8 mouse cellular contexts compared by ENCODE assay signal in genomic region chr11:102096446-102096845, GRCm38 (mm10). TPM values are rescaled to one million over a fixed set of nuclear protein-coding genes. Genes with fewer than 3 reads are reported as not detected.
DNase-seq lines count a peak whose midpoint lies in the region; ATAC-seq and TF ChIP-seq lines count a peak whose summit lies in the region.

No protein-coding gene starts in this region.

- no peaks in the 10 kb centered on the region for H3K4me1 ChIP-seq in kidney, postnatal 0 days (replicated peaks; ENCODE audit: insufficient read depth, low read length)
- H3K4me1 ChIP-seq in kidney, adult 2 months (ENCODE audit: control insufficient read depth, insufficient read depth, low read length), result no peaks in the 10 kb centered on the region
- H3K4me1 ChIP-seq in forebrain, embryonic 10.5 days, result peaks cover 20% of the 10 kb centered on the region
- H3K4me1 ChIP-seq in limb, embryonic 11.5 days (ENCODE audit: control insufficient read depth, insufficient read depth, low read length), result peaks cover 9% of the 10 kb centered on the region
- 0 out of 2 replicates have a peak, but pooled peaks cover 10% of the 10 kb centered on the region for H3K4me1 ChIP-seq in neural tube, embryonic 12.5 days

- no peaks in the 10 kb centered on the region for H3K9me3 ChIP-seq in kidney, postnatal 0 days (replicated peaks; ENCODE audit: low read length)
- H3K9me3 ChIP-seq in forebrain, embryonic 10.5 days, result no peaks in the 10 kb centered on the region
- H3K9me3 ChIP-seq in limb, embryonic 11.5 days (ENCODE audit: control insufficient read depth, low read length), result no peaks in the 10 kb centered on the region
- H3K9me3 ChIP-seq in neural tube, embryonic 12.5 days, result no peaks in the 10 kb centered on the region

- no peaks in the 10 kb centered on the region for H3K27me3 ChIP-seq in kidney, postnatal 0 days (ENCODE audit: insufficient read depth, low read length)
- H3K27me3 ChIP-seq in kidney, adult 2 months (replicated peaks; ENCODE audit: control insufficient read depth, insufficient read depth, low read length), result no peaks in the 10 kb centered on the region
- H3K27me3 ChIP-seq in forebrain, embryonic 10.5 days (ENCODE audit: poor library complexity, severe bottlenecking), result peaks cover 55% of the 10 kb centered on the region
- H3K27me3 ChIP-seq in limb, embryonic 11.5 days (ENCODE audit: control insufficient read depth, insufficient read depth, low read length), result 0 out of 2 replicates have a peak, but pooled peaks cover 3% of the 10 kb centered on the region
- H3K27me3 ChIP-seq in neural tube, embryonic 12.5 days (replicated peaks), result peaks cover 16% of the 10 kb centered on the region

- no peak overlapping the region for H3K4me3 ChIP-seq in kidney, postnatal 0 days (replicated peaks; ENCODE audit: low read depth, low read length)
- H3K4me3 ChIP-seq in kidney, adult 2 months (ENCODE audit: insufficient read depth, low read depth, low read length), result no peak overlapping the region
- H3K4me3 ChIP-seq in forebrain, embryonic 10.5 days, result peak overlapping the region; percentile 47
- no peak overlapping the region for H3K4me3 ChIP-seq in limb, embryonic 11.5 days (ENCODE audit: low read depth, low read length)
- H3K4me3 ChIP-seq in neural tube, embryonic 12.5 days, result no peak overlapping the region

- no peak for DNase-seq in kidney, postnatal 0 days (ENCODE audit: low spot score)
- DNase-seq in kidney, adult 2 months, result no peak
- no peak for DNase-seq in forebrain, embryonic 10.5 days (ENCODE audit: extremely low spot score, low spot score)
- DNase-seq in limb, embryonic 11.5 days (ENCODE audit: low spot score), result no peak
- no peak for DNase-seq in left cerebral cortex, adult 18-20 months (ENCODE audit: low spot score in 2 of 2)
- DNase-seq in cerebellum, adult 9-11 months, result no peak
- DNase-seq in layer of hippocampus, postnatal 10 days (ENCODE audit: low spot score in 2 of 2), result no peak

- TF ChIP-seq POLR2A in kidney, adult 2 months (IDR thresholded peaks at IDR 0.05; ENCODE audit: low read depth, low read length), result no peak

- H3K36me3 ChIP-seq in kidney, postnatal 0 days (ENCODE audit: insufficient read depth, low read length), result no peaks in the 10 kb centered on the region
- H3K36me3 ChIP-seq in kidney, adult 2 months (ENCODE audit: control insufficient read depth, insufficient read depth, low read length), result no peaks in the 10 kb centered on the region
- no peaks in the 10 kb centered on the region for H3K36me3 ChIP-seq in forebrain, embryonic 10.5 days (replicated peaks)
- H3K36me3 ChIP-seq in limb, embryonic 11.5 days (ENCODE audit: control insufficient read depth, insufficient read depth, low read length), result no peaks in the 10 kb centered on the region
- H3K36me3 ChIP-seq in neural tube, embryonic 12.5 days, result no peaks in the 10 kb centered on the region

- no peak overlapping the region for H3K27ac ChIP-seq in kidney, postnatal 0 days
- H3K27ac ChIP-seq in kidney, adult 2 months (ENCODE audit: insufficient read depth, low read depth, low read length), result no peak overlapping the region
- peak overlapping the region; percentile 79 for H3K27ac ChIP-seq in forebrain, embryonic 10.5 days
- no peak overlapping the region for H3K27ac ChIP-seq in limb, embryonic 11.5 days (replicated peaks; ENCODE audit: low read depth, low read length)
- no peak overlapping the region for H3K27ac ChIP-seq in neural tube, embryonic 12.5 days

- H3K9ac ChIP-seq in kidney, postnatal 0 days (ENCODE audit: low read depth, low read length), result no peak overlapping the region
- H3K9ac ChIP-seq in limb, embryonic 11.5 days (ENCODE audit: low read length), result no peak overlapping the region; the same call in 1 of the 2 replicates
- H3K9ac ChIP-seq in neural tube, embryonic 12.5 days, result no peak overlapping the region

- ATAC-seq in kidney, postnatal 0 days (replicated peaks; ENCODE audit: low FRiP score, low read depth), result no peak
- ATAC-seq in limb, embryonic 11.5 days (ENCODE audit: insufficient number of reproducible peaks, low FRiP score, low TSS enrichment, low read depth), result 0 out of 2 replicates have a peak, but pooled peaks have one; percentile 14
- ATAC-seq in neural tube, embryonic 12.5 days (ENCODE audit: low FRiP score, low read depth), result no peak; the same call in 1 of the 2 replicates

- TF ChIP-seq CTCF in kidney, postnatal 0 days (IDR thresholded peaks at IDR 0.05; ENCODE audit: low read depth), result no peak
- TF ChIP-seq CTCF in kidney, adult 2 months (conservative IDR thresholded peaks at IDR 0.05; ENCODE audit: insufficient read depth, insufficient read length, low read depth, low read length), result no peak

- H3K4me2 ChIP-seq in kidney, postnatal 0 days (ENCODE audit: low read length), result peak overlapping the region; percentile 32
- H3K4me2 ChIP-seq in limb, embryonic 11.5 days (ENCODE audit: low read depth, severe bottlenecking), result peak overlapping the region; percentile 39
- H3K4me2 ChIP-seq in neural tube, embryonic 12.5 days (replicated peaks), result peak overlapping the region; percentile 48

- 75% methylated on average over 5 of the region's 5 CpGs for WGBS in kidney, postnatal 0 days
- 76% methylated on average over 5 of the region's 5 CpGs for WGBS in kidney, adult 2 months
- WGBS in forebrain, embryonic 10.5 days, result 77% methylated on average over 5 of the region's 5 CpGs
- 73% methylated on average over 5 of the region's 5 CpGs for WGBS in limb, embryonic 11.5 days
- WGBS in neural tube, embryonic 12.5 days, result 81% methylated on average over 5 of the region's 5 CpGs

RNA-seq across cellular contexts. Expression of gene Ppy, which starts 4.7 kb away (rescaled TPM):
- not detected in 2 replicates for polyA plus RNA-seq in kidney, postnatal 0 days (2015; fragmentation: Nextera tagmentation; extraction: Ambion mirVana)
- not detected in 2 replicates for polyA plus RNA-seq in kidney, adult 2 months (2012; rRNA removed)
- not detected in 2 replicates for polyA plus RNA-seq in forebrain, embryonic 10.5 days (2016; fragmentation: Nextera tagmentation; extraction: Ambion mirVana)
- polyA plus RNA-seq in limb, embryonic 11.5 days (2014; fragmentation: Nextera tagmentation; extraction: Ambion mirVana), result not detected in 2 replicates
- polyA plus RNA-seq in neural tube, embryonic 12.5 days (2016; fragmentation: Nextera tagmentation; extraction: Ambion mirVana), result not detected in 2 replicates
- not detected for total RNA-seq in left cerebral cortex, adult 18-20 months (2021)
- not detected for total RNA-seq in layer of hippocampus, postnatal 10 days (2021)

RNA-seq across cellular contexts. Expression of gene Mpp2, which starts 8.1 kb away (rescaled TPM):
- 8.8 and 9.3 TPM in 2 replicates for polyA plus RNA-seq in kidney, postnatal 0 days (2015; fragmentation: Nextera tagmentation; extraction: Ambion mirVana)
- 4.9 and 5.9 TPM in 2 replicates for polyA plus RNA-seq in kidney, adult 2 months (2012; rRNA removed)
- 15.7 and 16.2 TPM in 2 replicates for polyA plus RNA-seq in forebrain, embryonic 10.5 days (2016; fragmentation: Nextera tagmentation; extraction: Ambion mirVana)
- polyA plus RNA-seq in limb, embryonic 11.5 days (2014; fragmentation: Nextera tagmentation; extraction: Ambion mirVana), result 9.1 and 10.7 TPM in 2 replicates
- polyA plus RNA-seq in neural tube, embryonic 12.5 days (2016; fragmentation: Nextera tagmentation; extraction: Ambion mirVana), result 23.9 and 25.4 TPM in 2 replicates
- total RNA-seq in left cerebral cortex, adult 18-20 months (2021), result 100 to 1,000 TPM; 128 to 158 TPM
- total RNA-seq in layer of hippocampus, postnatal 10 days (2021), result 100 to 1,000 TPM; 103 to 110 TPM

RNA-seq across cellular contexts. Expression of gene Pyy, which starts 11.2 kb away (rescaled TPM):
- polyA plus RNA-seq in kidney, postnatal 0 days (2015; fragmentation: Nextera tagmentation; extraction: Ambion mirVana), result not detected in 2 replicates
- not detected in 2 replicates for polyA plus RNA-seq in kidney, adult 2 months (2012; rRNA removed)
- polyA plus RNA-seq in forebrain, embryonic 10.5 days (2016; fragmentation: Nextera tagmentation; extraction: Ambion mirVana), result not detected in 2 replicates
- not detected in 2 replicates for polyA plus RNA-seq in limb, embryonic 11.5 days (2014; fragmentation: Nextera tagmentation; extraction: Ambion mirVana)
- 1.1 TPM in 1 of 2 replicates, not detected in the other for polyA plus RNA-seq in neural tube, embryonic 12.5 days (2016; fragmentation: Nextera tagmentation; extraction: Ambion mirVana)
- total RNA-seq in left cerebral cortex, adult 18-20 months (2021), result not detected
- total RNA-seq in layer of hippocampus, postnatal 10 days (2021), result not detected

RNA-seq across cellular contexts. Expression of gene Nags, which starts 48.9 kb away (rescaled TPM):
- polyA plus RNA-seq in kidney, postnatal 0 days (2015; fragmentation: Nextera tagmentation; extraction: Ambion mirVana), result not detected in 2 replicates
- 0.23 and 0.39 TPM in 2 replicates for polyA plus RNA-seq in kidney, adult 2 months (2012; rRNA removed)
- polyA plus RNA-seq in forebrain, embryonic 10.5 days (2016; fragmentation: Nextera tagmentation; extraction: Ambion mirVana), result not detected in 2 replicates
- 0.08 and 0.13 TPM in 2 replicates for polyA plus RNA-seq in limb, embryonic 11.5 days (2014; fragmentation: Nextera tagmentation; extraction: Ambion mirVana)
- not detected in 2 replicates for polyA plus RNA-seq in neural tube, embryonic 12.5 days (2016; fragmentation: Nextera tagmentation; extraction: Ambion mirVana)
- total RNA-seq in left cerebral cortex, adult 18-20 months (2021), result not detected
- total RNA-seq in layer of hippocampus, postnatal 10 days (2021), result not detected

RNA-seq across cellular contexts. Expression of gene Cd300lg, which starts 55.1 kb away (rescaled TPM):
- polyA plus RNA-seq in kidney, postnatal 0 days (2015; fragmentation: Nextera tagmentation; extraction: Ambion mirVana), result 2.8 and 2.9 TPM in 2 replicates
- 62.1 and 67.1 TPM in 2 replicates for polyA plus RNA-seq in kidney, adult 2 months (2012; rRNA removed)
- 0.14 and 0.23 TPM in 2 replicates for polyA plus RNA-seq in forebrain, embryonic 10.5 days (2016; fragmentation: Nextera tagmentation; extraction: Ambion mirVana)
- polyA plus RNA-seq in limb, embryonic 11.5 days (2014; fragmentation: Nextera tagmentation; extraction: Ambion mirVana), result 0.35 and 0.47 TPM in 2 replicates
- 0.46 and 0.49 TPM in 2 replicates for polyA plus RNA-seq in neural tube, embryonic 12.5 days (2016; fragmentation: Nextera tagmentation; extraction: Ambion mirVana)
- total RNA-seq in left cerebral cortex, adult 18-20 months (2021), result under 1 TPM in 1 of 2 experiments, not detected in 1; 0.19 TPM
- under 1 TPM in 1 of 2 experiments, not detected in 1; 0.14 TPM for total RNA-seq in layer of hippocampus, postnatal 10 days (2021)
